Mouse (Mus musculus): ENCODE results near the gene Afap1l2. TPM values are rescaled to one million over a fixed set of nuclear protein-coding genes. Genes with fewer than 3 reads are reported as not detected.

Afap1l2 gene
- polyA plus RNA-seq, 1 experiment, result 4.9 TPM

- no peak for TF ChIP-seq POLR2A (IDR thresholded peaks at IDR 0.05; ENCODE audit: borderline replicate concordance, control insufficient read depth, low read depth, low read length)
- 0 out of 2 replicates have a peak, but pooled peaks have one; percentile 27 for TF ChIP-seq CTCF (IDR thresholded peaks at IDR 0.05; ENCODE audit: control insufficient read depth, insufficient read depth, low read length)
- H3K27ac ChIP-seq (ENCODE audit: control insufficient read depth, insufficient read depth, low read depth, low read length, poor library complexity), result no peak overlapping the region
- H3K4me3 ChIP-seq (replicated peaks; ENCODE audit: control insufficient read depth, low read depth, low read length), result no peak overlapping the region
- H3K4me1 ChIP-seq (ENCODE audit: control insufficient read depth, insufficient read depth, low read length), result no peaks in the 10 kb centered on the region
- 73% methylated on average over 6 of the region's 6 CpGs for WGBS
Measured at GRCm38 (mm10) chr19:57039258-57039657, 31.2 kb upstream of the Afap1l2 start.

- H3K4me1 ChIP-seq (ENCODE audit: control insufficient read depth, insufficient read depth, low read length), result no peaks in the 10 kb centered on the region
- TF ChIP-seq POLR2A (IDR thresholded peaks at IDR 0.05; ENCODE audit: borderline replicate concordance, control insufficient read depth, low read depth, low read length) (no peak), CTCF (IDR thresholded peaks at IDR 0.05; ENCODE audit: control insufficient read depth, insufficient read depth, low read length) (no peak)
- WGBS, result 79% methylated on average over 15 of the region's 15 CpGs
- H3K4me3 ChIP-seq (replicated peaks; ENCODE audit: control insufficient read depth, low read depth, low read length), result no peak overlapping the region
- no peak overlapping the region for H3K27ac ChIP-seq (ENCODE audit: control insufficient read depth, insufficient read depth, low read depth, low read length, poor library complexity)
Measured at GRCm38 (mm10) chr19:57036860-57037259, 28.8 kb upstream of the Afap1l2 start.

- TF ChIP-seq CTCF (IDR thresholded peaks at IDR 0.05; ENCODE audit: control insufficient read depth, insufficient read depth, low read length) (peak; percentile 59), POLR2A (IDR thresholded peaks at IDR 0.05; ENCODE audit: borderline replicate concordance, control insufficient read depth, low read depth, low read length) (no peak)
- H3K27ac ChIP-seq (ENCODE audit: control insufficient read depth, insufficient read depth, low read depth, low read length, poor library complexity), result no peak overlapping the region
- H3K4me3 ChIP-seq (replicated peaks; ENCODE audit: control insufficient read depth, low read depth, low read length), result no peak overlapping the region
- H3K4me1 ChIP-seq (ENCODE audit: control insufficient read depth, insufficient read depth, low read length), result no peaks in the 10 kb centered on the region
- WGBS, result 56% methylated on average over 4 of the region's 4 CpGs
Measured at GRCm38 (mm10) chr19:57031582-57031981, 23.6 kb upstream of the Afap1l2 start.

- 80% methylated on average over 6 of the region's 6 CpGs for WGBS
- Histone ChIP-seq H3K4me1 (ENCODE audit: control insufficient read depth, insufficient read depth, low read length) (no peaks in the 10 kb centered on the region), H3K27ac (ENCODE audit: control insufficient read depth, insufficient read depth, low read depth, low read length, poor library complexity) (no peak overlapping the region), H3K4me3 (replicated peaks; ENCODE audit: control insufficient read depth, low read depth, low read length) (no peak overlapping the region)
- TF ChIP-seq POLR2A (IDR thresholded peaks at IDR 0.05; ENCODE audit: borderline replicate concordance, control insufficient read depth, low read depth, low read length), result no peak
- TF ChIP-seq CTCF (IDR thresholded peaks at IDR 0.05; ENCODE audit: control insufficient read depth, insufficient read depth, low read length), result no peak
Measured at GRCm38 (mm10) chr19:57029461-57029860, 21.4 kb upstream of the Afap1l2 start.

- WGBS, result 66% methylated on average over 8 of the region's 8 CpGs
- no peak overlapping the region for H3K4me3 ChIP-seq (replicated peaks; ENCODE audit: control insufficient read depth, low read depth, low read length)
- H3K4me1 ChIP-seq (ENCODE audit: control insufficient read depth, insufficient read depth, low read length), result no peaks in the 10 kb centered on the region
- TF ChIP-seq CTCF (IDR thresholded peaks at IDR 0.05; ENCODE audit: control insufficient read depth, insufficient read depth, low read length) (no peak), POLR2A (IDR thresholded peaks at IDR 0.05; ENCODE audit: borderline replicate concordance, control insufficient read depth, low read depth, low read length) (no peak)
- H3K27ac ChIP-seq (ENCODE audit: control insufficient read depth, insufficient read depth, low read depth, low read length, poor library complexity), result no peak overlapping the region
Measured at GRCm38 (mm10) chr19:57028327-57029179, 20.5 kb upstream of the Afap1l2 start.

- H3K4me3 ChIP-seq (replicated peaks; ENCODE audit: control insufficient read depth, low read depth, low read length), result no peak overlapping the region
- H3K4me1 ChIP-seq (ENCODE audit: control insufficient read depth, insufficient read depth, low read length), result no peaks in the 10 kb centered on the region
- TF ChIP-seq CTCF (IDR thresholded peaks at IDR 0.05; ENCODE audit: control insufficient read depth, insufficient read depth, low read length), result no peak
- TF ChIP-seq POLR2A (IDR thresholded peaks at IDR 0.05; ENCODE audit: borderline replicate concordance, control insufficient read depth, low read depth, low read length), result no peak
- 59% methylated on average over 4 of the region's 4 CpGs for WGBS
- H3K27ac ChIP-seq (ENCODE audit: control insufficient read depth, insufficient read depth, low read depth, low read length, poor library complexity), result no peak overlapping the region
Measured at GRCm38 (mm10) chr19:57026501-57026900, 18.5 kb upstream of the Afap1l2 start.

- Histone ChIP-seq H3K4me3 (replicated peaks; ENCODE audit: control insufficient read depth, low read depth, low read length) (no peak overlapping the region), H3K4me1 (ENCODE audit: control insufficient read depth, insufficient read depth, low read length) (no peaks in the 10 kb centered on the region), H3K27ac (ENCODE audit: control insufficient read depth, insufficient read depth, low read depth, low read length, poor library complexity) (no peak overlapping the region)
- 65% methylated on average over 8 of the region's 8 CpGs for WGBS
- TF ChIP-seq CTCF (IDR thresholded peaks at IDR 0.05; ENCODE audit: control insufficient read depth, insufficient read depth, low read length) (no peak), POLR2A (IDR thresholded peaks at IDR 0.05; ENCODE audit: borderline replicate concordance, control insufficient read depth, low read depth, low read length) (no peak)
Measured at GRCm38 (mm10) chr19:57017785-57018179, 9.8 kb upstream of the Afap1l2 start.

- WGBS, result 20% methylated on average over 15 of the region's 15 CpGs
- no peak overlapping the region for H3K27ac ChIP-seq (ENCODE audit: control insufficient read depth, insufficient read depth, low read depth, low read length, poor library complexity)
- H3K4me3 ChIP-seq (replicated peaks; ENCODE audit: control insufficient read depth, low read depth, low read length), result no peak overlapping the region
- no peak for TF ChIP-seq POLR2A (IDR thresholded peaks at IDR 0.05; ENCODE audit: borderline replicate concordance, control insufficient read depth, low read depth, low read length)
- no peak for TF ChIP-seq CTCF (IDR thresholded peaks at IDR 0.05; ENCODE audit: control insufficient read depth, insufficient read depth, low read length)
- H3K4me1 ChIP-seq (ENCODE audit: control insufficient read depth, insufficient read depth, low read length), result no peaks in the 10 kb centered on the region
Measured at GRCm38 (mm10) chr19:57016995-57017784, 9.2 kb upstream of the Afap1l2 start.

Measured in bone marrow, adult 2 months (tissue).